Mouse (Mus musculus): Measurements from ENCODE around the gene Gpam. TPM values are rescaled to one million over a fixed set of nuclear protein-coding genes. Genes with fewer than 3 reads are reported as not detected.
"Not testable (repeated sequence)": the region's sequence is repeated elsewhere in the genome, so short reads cannot be mapped to it uniquely, and the experiment has no call there.

The Gpam gene
- 100 to 1,000 TPM in 1 of 4 experiments, 10 to 100 TPM in 3; 90.2 to 104 (median 98.9) TPM for total RNA-seq (2022)

- DNase-seq (ENCODE audit: low spot score in 2 of 2) = no peak
Measured at GRCm38 (mm10) chr19:55127072-55127718, at the start of gene Gpam. Gene Gpam (minus strand): TSS chr19:55127238.

- DNase-seq (ENCODE audit: low spot score in 2 of 2) = no peak
Measured at GRCm38 (mm10) chr19:55171585-55171984, 44.5 kb upstream of the Gpam start.

- DNase-seq (ENCODE audit: low spot score in 2 of 2) = no peak
Measured at GRCm38 (mm10) chr19:55170399-55170798, 43.4 kb upstream of the Gpam start.

- DNase-seq (ENCODE audit: low spot score in 2 of 2) = not testable (repeated sequence)
Measured at GRCm38 (mm10) chr19:55169236-55169729, 42.2 kb upstream of the Gpam start.

- no peak for DNase-seq (ENCODE audit: low spot score in 2 of 2)
Measured at GRCm38 (mm10) chr19:55168360-55168759, 41.3 kb upstream of the Gpam start.

GRCm38 (mm10) chr19:55167741-55168140 is 40.7 kb upstream of the Gpam start:
- no peak for DNase-seq (ENCODE audit: low spot score in 2 of 2)

- no peak for DNase-seq (ENCODE audit: low spot score in 2 of 2)
Measured at GRCm38 (mm10) chr19:55166741-55167140, 39.7 kb upstream of the Gpam start.

- no peak for DNase-seq (ENCODE audit: low spot score in 2 of 2)
Measured at GRCm38 (mm10) chr19:55165954-55166353, 38.9 kb upstream of the Gpam start.

- DNase-seq (ENCODE audit: low spot score in 2 of 2) = no peak
Measured at GRCm38 (mm10) chr19:55165183-55165865, 38.3 kb upstream of the Gpam start.

GRCm38 (mm10) chr19:55164162-55164561 is 37.1 kb upstream of the Gpam start:
- no peak for DNase-seq (ENCODE audit: low spot score in 2 of 2)

- DNase-seq (ENCODE audit: low spot score in 2 of 2) = no peak
Measured at GRCm38 (mm10) chr19:55162271-55162670, 35.2 kb upstream of the Gpam start.

GRCm38 (mm10) chr19:55159826-55160225 is 32.8 kb upstream of the Gpam start:
- DNase-seq (ENCODE audit: low spot score in 2 of 2) = no peak

- no peak for DNase-seq (ENCODE audit: low spot score in 2 of 2)
Measured at GRCm38 (mm10) chr19:55158606-55159005, 31.6 kb upstream of the Gpam start.

- DNase-seq (ENCODE audit: low spot score in 2 of 2) = no peak
Measured at GRCm38 (mm10) chr19:55157029-55157428, 30.0 kb upstream of the Gpam start.

GRCm38 (mm10) chr19:55152983-55153382 is 25.9 kb upstream of the Gpam start:
- DNase-seq (ENCODE audit: low spot score in 2 of 2) = no peak

GRCm38 (mm10) chr19:55152274-55152673 is 25.2 kb upstream of the Gpam start:
- DNase-seq (ENCODE audit: low spot score in 2 of 2) = not testable (repeated sequence)

- no peak for DNase-seq (ENCODE audit: low spot score in 2 of 2)
Measured at GRCm38 (mm10) chr19:55149646-55150045, 22.6 kb upstream of the Gpam start.

- DNase-seq (ENCODE audit: low spot score in 2 of 2) = no peak
Measured at GRCm38 (mm10) chr19:55148109-55148508, 21.1 kb upstream of the Gpam start.

- DNase-seq (ENCODE audit: low spot score in 2 of 2) = no peak
Measured at GRCm38 (mm10) chr19:55147568-55147967, 20.5 kb upstream of the Gpam start.

GRCm38 (mm10) chr19:55145136-55145535 is 18.1 kb upstream of the Gpam start:
- DNase-seq (ENCODE audit: low spot score in 2 of 2) = no peak

GRCm38 (mm10) chr19:55144691-55145090 is 17.7 kb upstream of the Gpam start:
- no peak for DNase-seq (ENCODE audit: low spot score in 2 of 2)

GRCm38 (mm10) chr19:55143391-55144300 is 16.6 kb upstream of the Gpam start:
- no peak for DNase-seq (ENCODE audit: low spot score in 2 of 2)
